Mouse (Mus musculus): ENCODE measurements around the gene Nup188. TPM values are rescaled to one million over a fixed set of nuclear protein-coding genes. Genes with fewer than 3 reads are reported as not detected.

Nup188 gene
- total RNA-seq, 2 experiments from 2014 or later: 20.2 to 20.9 TPM

DNA sequence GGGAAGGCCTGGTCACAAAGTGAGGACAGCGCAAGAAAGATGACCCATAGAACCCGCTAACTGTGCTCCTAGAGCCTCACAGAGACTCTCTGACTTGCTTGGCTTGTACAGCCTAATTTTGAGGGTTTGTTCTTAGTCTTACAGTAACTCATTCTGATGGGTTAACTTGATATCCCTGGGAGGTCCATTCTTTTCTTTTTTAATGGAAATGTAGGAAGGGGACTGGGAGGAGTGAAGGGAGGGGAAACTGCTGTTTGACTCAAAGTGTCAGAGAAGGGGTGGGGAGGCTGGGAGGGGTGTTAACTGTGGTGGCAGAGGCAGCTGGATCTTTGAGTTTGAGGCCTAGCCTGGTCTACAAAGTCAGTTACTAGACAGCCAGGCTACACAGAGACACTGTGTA lies 49.1 kb downstream of the Nup188 start:
- no peak for DNase-seq (ENCODE audit: low spot score in 2 of 2)
- intact Hi-C loops (cut with DNase I): no loop called here

DNA sequence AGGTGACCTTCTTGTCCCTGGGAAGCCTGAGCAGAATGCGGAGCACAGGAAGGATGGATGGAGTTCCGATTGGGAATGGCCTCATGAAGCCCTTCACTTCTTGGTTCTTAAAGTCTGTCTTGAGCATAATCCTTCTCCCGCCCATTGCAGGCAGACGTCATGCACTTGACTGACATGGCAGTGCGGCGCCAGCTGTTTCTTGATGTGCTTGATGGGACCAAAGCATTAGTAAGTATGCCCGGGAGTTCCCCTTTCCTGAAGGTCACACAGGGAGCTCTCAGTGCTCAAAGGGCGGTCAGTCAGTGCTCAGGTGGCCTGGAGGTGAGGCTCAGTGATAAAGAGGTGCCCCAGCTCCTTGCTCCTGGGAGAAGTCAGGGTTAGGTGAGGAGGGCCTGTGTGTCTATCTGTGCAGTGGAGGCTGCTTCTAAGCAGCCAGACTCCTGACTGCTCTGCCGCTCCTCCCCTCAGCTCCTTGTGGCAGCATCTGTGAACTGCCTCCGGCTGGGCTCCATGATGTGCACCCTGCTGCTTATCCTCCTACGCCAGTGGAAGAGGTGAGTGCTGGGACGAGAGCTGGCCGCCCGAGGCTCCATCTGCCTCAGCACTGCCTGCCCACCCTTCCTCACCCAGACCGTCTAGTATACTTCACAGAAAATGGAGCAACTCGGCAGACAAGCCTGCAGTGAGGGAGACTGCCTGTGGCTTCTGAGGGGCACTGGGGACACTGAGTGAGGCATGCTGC lies 50.1 kb downstream of the Nup188 start:
- intact Hi-C loops (cut with DNase I): no loop called here
- DNase-seq (ENCODE audit: low spot score in 2 of 2): no peak

DNA sequence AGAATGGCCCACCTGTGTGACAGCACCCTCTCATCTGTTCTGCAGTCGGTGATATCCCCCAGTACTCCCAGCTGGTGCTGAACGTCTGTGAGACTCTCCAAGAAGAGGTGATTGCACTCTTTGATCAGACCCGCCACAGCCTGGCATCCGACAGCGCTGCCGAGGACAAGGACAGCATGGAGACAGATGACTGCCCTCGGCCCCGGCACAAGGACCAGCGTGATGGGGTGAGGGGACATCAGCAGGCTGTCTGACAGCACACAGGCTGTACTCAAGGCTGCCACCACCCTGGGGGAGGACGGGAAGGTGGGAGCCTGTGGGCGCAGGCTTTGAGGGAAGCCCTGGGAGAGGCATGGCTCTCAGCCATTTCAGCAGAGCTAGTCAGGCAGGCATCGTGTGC lies 51.0 kb downstream of the Nup188 start:
- intact Hi-C loops (cut with DNase I): no loop called here
- DNase-seq (ENCODE audit: low spot score in 2 of 2): no peak

DNA sequence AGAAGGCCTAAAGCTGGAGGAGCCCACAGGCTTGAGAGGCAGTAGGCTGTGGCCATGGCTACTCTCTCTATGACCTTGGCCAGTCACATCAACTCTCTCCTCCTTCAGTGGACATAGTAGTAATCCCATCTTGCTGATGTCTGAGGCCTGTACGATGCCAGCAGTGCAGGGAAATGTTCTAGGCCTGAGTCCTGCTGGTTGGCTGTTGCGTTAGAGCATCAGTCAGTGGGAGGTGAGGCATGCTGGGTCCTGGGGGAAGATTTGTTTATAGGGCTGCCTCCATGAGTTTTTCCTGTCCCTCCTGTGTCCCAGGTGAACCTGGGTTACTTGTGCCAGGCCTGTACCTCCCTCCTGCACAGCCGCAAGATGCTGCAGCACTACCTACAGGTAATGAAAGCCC lies 55.9 kb downstream of the Nup188 start:
- intact Hi-C loops (cut with DNase I): no loop called here
- DNase-seq (ENCODE audit: low spot score in 2 of 2): no peak

DNA sequence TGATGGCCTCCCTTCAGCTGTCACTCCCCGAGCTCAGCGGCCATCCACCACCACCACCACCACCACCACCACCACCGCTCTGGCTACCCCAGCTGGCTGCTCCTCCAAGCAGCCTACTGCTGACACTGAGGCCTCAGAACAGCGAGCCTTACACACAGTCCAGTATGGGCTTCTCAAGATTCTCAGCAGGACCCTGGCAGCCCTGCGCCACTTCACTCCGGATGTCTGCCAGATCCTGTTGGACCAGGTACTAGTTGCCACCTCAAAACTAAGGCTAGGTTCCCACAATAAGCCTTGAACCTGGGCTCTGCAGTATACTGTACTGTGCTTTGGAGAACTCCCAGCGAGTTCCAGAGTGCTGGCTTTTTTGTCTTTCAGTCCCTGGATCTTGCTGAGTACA lies 56.3 kb downstream of the Nup188 start:
- intact Hi-C loops (cut with DNase I): no loop called here
- no peak for DNase-seq (ENCODE audit: low spot score in 2 of 2)

DNA sequence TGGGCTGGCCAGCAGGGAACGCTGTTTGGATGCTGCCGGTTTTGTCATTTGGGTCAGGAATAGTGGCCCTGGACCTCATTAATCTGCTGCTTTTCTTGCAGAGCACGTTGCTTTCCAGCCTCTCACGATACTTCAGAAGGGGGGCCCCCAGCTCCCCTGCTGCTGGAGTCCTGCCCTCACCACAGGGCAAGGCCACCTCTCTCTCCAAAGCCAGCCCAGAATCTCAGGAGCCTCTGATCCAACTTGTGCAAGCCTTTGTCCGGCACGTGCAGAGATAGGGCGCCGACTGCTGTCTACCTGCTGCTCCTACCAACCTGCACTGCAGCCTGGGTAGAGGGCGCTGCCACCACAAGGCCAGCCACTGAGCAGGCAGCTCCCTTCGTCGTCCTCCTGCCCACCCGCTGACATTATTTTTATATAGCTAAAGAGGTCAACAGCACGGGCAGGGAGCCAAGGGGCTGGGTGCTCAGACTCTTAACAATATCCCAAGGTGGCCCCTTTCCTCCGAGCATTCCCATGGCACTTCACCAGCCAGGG lies 57.5 kb downstream of the Nup188 start:
- no peak for DNase-seq (ENCODE audit: low spot score in 2 of 2)
- intact Hi-C loops (cut with DNase I): no loop called here

DNA sequence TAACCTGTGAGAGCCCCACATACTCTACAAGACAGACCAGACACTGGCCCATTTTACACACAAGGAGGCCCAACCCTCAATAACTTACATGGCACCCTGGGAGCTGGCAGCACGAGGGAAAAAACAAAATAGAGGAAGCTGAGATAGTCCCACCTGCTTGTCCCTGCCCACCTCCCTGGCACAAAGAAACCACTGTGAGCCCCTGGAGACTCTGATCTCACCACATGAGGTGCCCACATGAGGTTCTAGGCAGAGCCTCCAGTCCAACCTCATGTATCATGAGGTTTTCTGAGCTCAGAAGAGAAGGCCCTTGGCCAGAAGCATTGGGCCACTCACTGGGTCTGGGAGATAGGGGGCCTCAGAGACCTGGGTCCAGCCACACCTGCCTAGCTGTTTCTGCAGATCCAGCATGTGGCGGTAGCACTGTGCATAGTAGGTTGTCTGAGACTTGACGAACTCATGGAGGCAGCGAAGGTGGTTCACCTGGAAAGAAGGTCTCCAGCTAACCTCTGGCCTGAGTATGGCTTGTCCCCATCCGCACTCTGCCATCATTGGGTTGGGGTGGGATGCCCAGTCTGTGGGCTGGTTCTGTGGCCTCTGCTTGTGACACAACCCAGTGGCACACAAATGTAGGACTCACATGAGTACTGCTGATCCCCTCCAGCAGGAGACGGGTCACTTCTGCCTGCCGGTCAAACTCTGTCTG lies 59.9 kb downstream of the Nup188 start:
- no peak for DNase-seq (ENCODE audit: low spot score in 2 of 2)
- intact Hi-C loops (cut with DNase I): no loop called here

DNA sequence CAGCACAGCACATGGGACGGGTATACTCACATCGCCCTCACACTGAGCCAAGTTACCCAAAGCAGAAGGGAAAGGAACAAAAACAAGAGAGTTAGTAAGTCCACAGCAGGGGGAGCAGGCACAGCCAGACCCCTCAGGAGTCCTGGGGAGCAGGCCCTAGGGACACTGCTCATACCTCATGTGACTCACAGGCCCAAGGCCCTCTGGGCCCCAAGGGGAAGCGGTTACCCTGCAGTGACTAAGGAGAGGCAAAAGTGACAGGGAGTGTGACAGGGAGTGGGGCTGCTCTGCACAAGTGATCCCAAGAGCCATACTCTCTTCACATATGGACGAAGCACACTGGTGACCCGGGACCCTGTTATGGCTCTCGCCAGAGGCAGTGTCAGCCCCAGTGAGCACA lies 63.0 kb downstream of the Nup188 start:
- DNase-seq (ENCODE audit: low spot score in 2 of 2): no peak
- intact Hi-C loops (cut with DNase I): no loop called here

DNA sequence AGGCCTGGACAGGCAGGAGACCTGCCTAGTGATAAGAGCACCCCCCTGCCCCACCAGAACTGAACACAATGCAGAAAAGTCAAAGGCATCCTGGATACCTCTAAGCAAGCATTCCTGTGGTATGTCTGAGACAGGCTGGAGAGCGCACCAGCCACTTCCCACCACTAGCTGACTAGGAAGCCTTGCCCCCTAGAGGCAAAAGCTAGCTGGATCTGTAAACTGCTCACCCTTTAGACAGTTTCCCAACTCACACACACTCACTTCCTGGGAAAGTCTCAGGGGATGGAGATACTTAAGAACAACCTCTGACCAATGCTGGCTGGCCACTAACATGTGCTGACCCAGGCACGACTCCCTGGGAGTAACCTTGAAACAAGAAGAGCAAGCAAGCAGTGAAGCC lies 65.0 kb downstream of the Nup188 start:
- intact Hi-C loops (cut with DNase I): no loop called here
- DNase-seq (ENCODE audit: low spot score in 2 of 2): no peak

DNA sequence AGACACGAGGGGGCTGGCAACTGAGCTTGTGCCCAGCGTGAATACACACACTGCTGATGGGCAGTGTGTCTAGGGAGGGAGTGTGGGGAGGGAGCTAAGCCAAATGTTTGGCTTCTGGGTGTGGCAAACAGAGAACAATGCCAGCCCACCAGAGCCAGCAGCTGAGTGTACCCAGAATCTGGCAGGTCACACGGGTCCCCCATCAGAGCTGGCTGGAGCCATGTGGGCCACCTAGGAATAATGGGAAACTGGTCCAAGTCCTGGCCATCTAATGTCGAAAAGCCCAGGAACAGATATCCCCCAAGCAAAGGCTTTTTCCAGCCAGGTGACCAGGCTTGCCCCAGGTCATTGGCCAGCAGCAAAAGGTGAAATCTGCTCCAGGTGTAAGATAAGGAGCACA lies 69.7 kb downstream of the Nup188 start:
- intact Hi-C loops (cut with DNase I): no loop called here

DNA sequence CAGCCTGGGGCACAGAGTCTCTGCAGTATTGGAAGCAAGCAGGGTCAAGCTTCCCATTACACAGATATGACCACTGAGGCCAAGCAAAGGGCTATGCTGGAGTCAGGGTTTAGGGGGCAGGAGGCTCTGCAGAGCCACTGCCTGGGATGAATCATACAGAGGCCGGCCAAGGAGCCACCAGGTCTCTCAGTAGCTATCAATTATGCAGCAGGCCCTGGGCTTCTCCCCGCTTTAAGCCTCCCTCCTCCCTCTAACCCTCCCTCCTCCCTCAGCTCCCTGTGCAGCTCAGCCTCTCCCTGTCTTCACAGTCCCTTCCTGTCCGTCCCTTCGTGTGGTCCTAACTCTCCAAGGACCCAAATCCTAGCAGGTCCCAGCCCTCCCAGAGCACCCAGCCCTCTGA lies 70.1 kb downstream of the Nup188 start:
- no peak for DNase-seq (ENCODE audit: low spot score in 2 of 2)
- intact Hi-C loops (cut with DNase I): no loop called here

More for the DNA sequence above, 69.7 kb downstream of the Nup188 start:
- no peak for DNase-seq (ENCODE audit: low spot score in 2 of 2)

DNA sequence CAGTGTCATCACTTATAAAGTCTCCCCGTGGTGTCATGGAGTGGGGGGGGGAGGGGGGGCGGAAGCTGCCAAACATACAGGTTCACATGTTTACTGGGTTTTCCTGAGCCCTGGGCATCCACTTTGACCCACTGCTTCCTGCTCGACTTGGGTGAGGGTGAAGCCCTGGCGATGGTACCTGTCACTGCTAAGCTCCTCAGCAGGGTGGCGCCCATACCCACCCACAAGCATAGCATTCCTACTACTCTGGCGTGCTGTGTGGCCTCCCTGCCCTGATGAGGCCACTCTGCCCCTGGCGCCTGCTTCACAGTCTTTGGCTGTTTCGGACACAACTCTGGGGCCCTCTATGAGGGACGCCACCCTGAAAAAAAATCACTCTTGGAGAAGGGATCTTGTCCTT lies 70.7 kb downstream of the Nup188 start:
- intact Hi-C loops (cut with DNase I): no loop called here
- no peak for DNase-seq (ENCODE audit: low spot score in 2 of 2)

DNA sequence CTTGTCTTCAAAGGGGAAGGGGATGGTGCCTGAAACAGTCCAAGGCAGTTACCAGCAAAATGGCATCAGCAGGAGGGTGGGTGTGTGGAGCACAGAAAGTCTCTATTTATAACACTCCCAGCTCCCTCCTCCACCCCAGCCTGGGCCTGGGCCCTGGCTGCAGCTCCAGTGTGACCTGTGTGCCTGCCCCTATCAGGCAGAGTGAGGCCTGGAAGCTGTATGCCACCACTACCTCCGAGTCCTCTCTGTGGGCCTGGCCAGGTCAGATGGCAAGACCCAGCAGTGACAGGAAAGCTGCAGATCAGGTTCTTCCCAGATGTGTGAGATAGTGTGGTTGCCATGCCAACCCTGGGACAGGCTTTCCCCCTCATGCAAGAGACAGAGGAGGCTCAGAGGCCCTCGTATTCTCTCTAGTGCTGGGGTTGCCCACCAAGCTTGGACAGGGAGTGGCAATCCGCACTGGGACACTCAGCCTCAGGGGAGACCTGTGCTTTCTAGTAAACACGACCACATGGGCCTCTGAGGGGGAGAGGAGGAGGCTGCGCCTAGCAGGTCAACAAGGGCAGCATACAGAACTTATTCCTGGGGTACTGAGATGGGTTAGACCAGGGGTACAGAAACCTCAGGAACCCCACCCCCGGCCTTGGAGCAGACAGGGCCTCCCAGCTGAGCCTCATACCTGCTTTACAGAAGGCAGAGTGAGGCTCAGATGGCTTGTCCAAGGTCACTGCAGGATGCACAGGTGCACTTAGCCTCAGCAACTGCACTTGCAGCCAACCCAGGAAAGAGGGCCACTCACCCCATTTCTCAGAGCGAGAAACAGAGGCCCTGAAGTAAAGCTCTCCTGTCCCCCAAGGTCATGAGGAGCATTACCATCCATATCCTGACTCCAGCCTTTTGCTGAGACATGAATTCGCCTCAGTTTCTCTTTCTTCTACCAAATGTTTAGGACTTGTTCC lies 71.6 kb downstream of the Nup188 start:
- intact Hi-C loops (cut with DNase I): no loop called here
- peak; percentile 54 to 64 for DNase-seq (ENCODE audit: low spot score in 2 of 2)

DNA sequence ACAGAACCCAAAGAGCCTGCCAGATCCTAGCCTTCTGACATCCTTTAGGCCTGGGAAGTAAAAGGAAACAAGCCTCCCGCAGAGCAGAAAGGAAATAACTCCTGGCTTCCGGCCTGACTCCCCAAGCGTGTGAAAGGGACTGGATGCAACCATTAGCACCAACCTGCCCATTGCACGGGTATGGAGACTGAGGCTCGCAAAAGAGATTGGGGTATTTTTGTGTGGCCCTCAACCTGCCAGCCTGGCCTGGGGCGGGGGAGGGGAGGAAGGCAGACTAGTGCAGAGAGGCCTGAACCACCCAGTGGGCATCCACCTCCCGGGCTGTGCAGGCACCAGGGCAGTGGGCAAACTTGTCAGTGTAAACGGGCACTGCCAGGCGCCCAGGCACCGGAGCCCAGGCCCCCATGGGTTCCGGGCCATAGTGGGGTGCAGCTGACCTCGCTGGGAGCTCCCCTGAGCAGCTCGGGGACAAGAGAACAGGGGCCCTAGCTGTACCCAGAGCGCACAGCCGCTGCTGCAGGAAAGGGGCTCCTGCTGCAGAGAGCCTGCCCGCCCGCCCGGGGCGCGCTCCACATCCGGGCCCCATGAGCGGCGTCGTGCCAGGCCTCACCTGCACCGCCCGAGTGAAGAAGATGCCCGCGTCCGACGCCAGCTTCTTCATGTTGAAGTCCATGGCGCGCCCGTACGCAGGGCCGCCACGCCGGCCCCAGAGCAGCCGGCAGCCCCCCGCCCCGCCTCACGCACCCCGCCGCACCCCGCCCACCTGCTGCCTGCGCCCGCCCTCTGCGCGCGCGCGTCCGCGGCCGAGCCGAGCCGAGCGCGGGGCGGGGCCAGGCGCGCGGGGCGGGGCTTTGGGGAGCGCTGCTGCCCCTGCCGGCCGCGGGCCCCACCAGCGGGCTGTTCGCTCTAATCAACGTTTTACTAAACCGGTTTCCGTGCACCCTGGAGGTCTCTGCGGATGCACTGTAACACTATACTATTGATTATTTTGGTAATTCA lies 72.6 kb downstream of the Nup188 start, which contains the start of gene Sh3glb2:
Sh3glb2 (minus strand) TSS at position 805 of the 999 bp plus-strand sequence.
- DNase-seq (ENCODE audit: low spot score in 2 of 2): peak; percentile 78 to 83
- intact Hi-C loops (cut with DNase I): no loop called here

DNA sequence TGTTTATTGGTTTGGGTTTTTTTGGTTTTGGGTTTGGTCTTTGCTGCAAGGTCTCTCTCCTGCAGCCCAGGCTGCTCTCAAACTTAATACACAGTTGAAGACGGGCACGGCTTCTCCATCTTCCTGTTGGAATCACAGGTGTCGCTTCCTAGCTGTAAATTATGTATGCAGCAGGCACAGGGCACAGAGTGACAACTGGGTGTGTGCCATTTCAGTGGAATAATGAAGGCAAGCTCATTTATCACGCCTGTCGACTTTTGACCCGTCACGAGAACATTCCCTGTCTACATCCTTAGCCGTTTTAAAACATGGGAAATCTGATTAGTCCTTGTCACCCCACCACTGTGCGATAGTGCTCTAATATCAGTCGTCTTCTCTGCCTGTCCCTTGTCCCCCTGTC lies 74.4 kb downstream of the Nup188 start:
- intact Hi-C loops (cut with DNase I): no loop called here
- no peak for DNase-seq (ENCODE audit: low spot score in 2 of 2)

DNA sequence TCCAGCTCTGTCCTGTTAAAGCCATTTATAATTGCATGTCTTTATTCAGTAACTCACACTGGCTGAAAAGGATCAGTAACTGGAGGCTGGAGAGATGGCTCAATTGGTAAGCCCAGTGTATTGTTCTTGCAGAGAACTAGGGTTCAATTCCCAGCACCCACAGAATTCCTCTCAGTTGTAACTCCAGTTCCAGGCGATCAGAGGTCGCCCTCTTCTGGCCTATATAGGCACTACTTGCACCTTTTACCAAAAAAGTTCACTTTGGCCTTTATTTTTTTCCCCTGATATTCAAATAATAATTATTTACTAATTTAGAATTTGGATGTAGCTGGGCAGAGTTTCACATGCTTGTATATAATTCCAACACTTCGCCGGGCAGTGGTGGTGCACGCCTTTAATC lies 76.7 kb downstream of the Nup188 start:
- intact Hi-C loops (cut with DNase I): no loop called here
- DNase-seq (ENCODE audit: low spot score in 2 of 2): no peak

DNA sequence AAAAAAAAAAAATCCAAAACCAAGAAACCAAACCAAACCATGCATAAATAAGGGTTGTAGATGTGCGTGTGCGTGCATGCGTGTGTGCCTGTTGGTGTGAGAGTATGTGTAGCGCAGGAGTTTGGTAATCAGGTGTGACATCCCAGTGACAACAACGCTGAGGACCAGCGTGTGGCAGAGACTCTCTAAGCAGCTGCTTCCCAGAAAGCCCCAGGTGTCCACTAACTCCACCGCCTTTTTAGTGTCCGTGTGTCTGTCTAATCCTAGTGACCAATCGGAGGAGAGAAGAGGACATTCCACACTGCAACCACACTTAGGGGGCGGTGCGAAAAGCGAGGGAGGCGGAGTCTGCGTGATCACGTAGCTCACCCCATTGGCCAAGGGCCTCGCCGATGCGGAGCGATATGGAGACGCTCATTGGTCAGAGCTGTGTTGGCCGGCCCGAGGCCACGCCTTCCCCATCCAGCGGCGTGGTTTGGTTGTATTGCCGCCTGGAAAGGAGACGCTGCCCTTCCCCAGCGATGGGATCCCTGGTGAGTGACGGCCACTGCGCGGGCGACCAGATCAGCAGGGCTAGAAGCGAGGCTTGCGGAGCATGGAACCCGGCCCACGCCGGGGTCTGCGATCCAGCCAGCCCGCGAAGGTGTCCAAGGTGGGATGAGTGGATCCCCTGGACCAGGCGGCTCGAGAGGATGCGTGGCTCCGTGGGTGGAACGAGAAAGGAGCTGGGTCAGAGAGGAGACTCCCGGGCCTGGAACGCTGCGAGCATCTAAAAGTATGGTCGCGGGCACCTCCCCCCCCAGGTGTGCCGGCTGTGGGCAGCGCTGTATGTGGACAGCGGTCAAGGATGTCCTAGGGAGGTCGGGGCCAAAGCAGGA lies 77.8 kb downstream of the Nup188 start, which contains the start of gene Miga2:
Miga2 (plus strand) TSS at position 461 of the 878 bp plus-strand sequence.
- DNase-seq (ENCODE audit: low spot score in 2 of 2): peak; percentile 99
- intact Hi-C loops (cut with DNase I): no loop called here

Data from left cerebral cortex, postnatal 14 days (tissue).